Mouse (Mus musculus) cortical plate, adult 2 months (tissue): ENCODE results near the gene Slc51a.

Experiments
- CTCF ChIP-seq: fragments of 200-500 bp; IDR thresholded peaks from 2 replicates; pipeline ENCODE4 v1.5.1; 2011; ENCODE audit warnings: mild to moderate bottlenecking, control low read depth, low read length; ENCODE audit not compliant: insufficient read depth; ENCODE audit errors: extremely low read depth
- POLR2A ChIP-seq: fragments of 200-500 bp; IDR thresholded peaks from 2 replicates; pipeline ENCODE4 v1.6.1; 2011; ENCODE audit warnings: mild to moderate bottlenecking, low read length, control low read depth; ENCODE audit not compliant: insufficient read depth; ENCODE audit errors: extremely low read depth

DNA sequence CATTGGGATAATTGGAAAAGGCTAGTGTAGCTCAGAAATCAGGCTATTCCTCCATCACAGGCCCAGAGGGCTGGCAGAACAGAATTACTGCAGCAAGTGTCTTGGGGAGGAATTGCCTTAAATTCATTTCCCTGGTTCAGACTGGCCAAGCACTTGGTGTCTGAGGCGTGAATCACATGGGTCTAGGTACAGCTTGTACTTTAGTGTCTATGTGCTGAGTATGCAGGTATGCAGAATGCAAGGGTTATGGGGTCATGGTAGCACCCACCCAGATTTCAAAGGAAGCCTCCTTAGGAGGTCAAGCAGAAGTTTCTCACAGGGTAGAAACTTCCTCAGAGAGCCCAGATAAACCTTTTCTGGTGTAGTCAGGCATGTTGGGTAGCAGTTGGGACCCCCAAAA, 42.1 kb downstream of the Slc51a start:
- TF ChIP-seq POLR2A = no peak
- TF ChIP-seq CTCF = no peak
